Mouse (Mus musculus): ENCODE data around the gene Sult2a5. TPM values are rescaled to one million over a fixed set of nuclear protein-coding genes. Genes with fewer than 3 reads are reported as not detected.

The Sult2a5 gene
- polyA plus RNA-seq (2012; rRNA removed) = not detected in 2 replicates

GRCm38 (mm10) chr7:13623667-13624066 is at the start of gene Sult2a5:
Gene Sult2a5, plus strand, starts transcription at chr7:13623967.

Other genes starting within 250 kb of the Sult2a5 start
- not detected in 2 replicates for gene Cabp5, start 225.8 kb upstream of the Sult2a5 start, polyA plus RNA-seq (2012; rRNA removed)
- gene Bsph1, start 173.1 kb upstream of the Sult2a5 start, polyA plus RNA-seq (2012; rRNA removed) = not detected in 2 replicates
- not detected in 2 replicates for gene Bsph2, start 52.9 kb upstream of the Sult2a5 start, polyA plus RNA-seq (2012; rRNA removed)
- gene Sult2a2, start 109.5 kb downstream of the Sult2a5 start, polyA plus RNA-seq (2012; rRNA removed) = not detected in 2 replicates
- gene Sult2a1, start 213.4 kb downstream of the Sult2a5 start, polyA plus RNA-seq (2012; rRNA removed) = not detected in 2 replicates